Mouse (Mus musculus) intestine, embryonic 16.5 days (tissue): ENCODE results near the gene Kifc5b. TPM values are rescaled to one million over a fixed set of nuclear protein-coding genes. Genes with fewer than 3 reads are reported as not detected.

ENCODE experiments used
- ATAC-seq: fragments of 200-750 bp; cut with Nextera tagmentation; 2 replicates; pipeline ENCODE4 v1.8.0; 2017; ENCODE audit warnings: moderate TSS enrichment, moderate library complexity
- H3K27ac ChIP-seq: fragments of 300-500 bp; sonication (generic); 2 replicates; pipeline ENCODE4 v1.5.1; 2014; ENCODE audit warnings: mild to moderate bottlenecking, low read length
- H3K27me3 ChIP-seq: fragments of 300-500 bp; sonication (generic); replicated peaks from 2 replicates; pipeline ENCODE4 v1.6.1; 2014; ENCODE audit warnings: low read length, control low read depth, mixed read lengths; ENCODE audit not compliant: control insufficient read depth, insufficient read depth
- H3K36me3 ChIP-seq: fragments of 300-500 bp; sonication (generic); 2 replicates; pipeline ENCODE4 v1.6.1; 2014; ENCODE audit warnings: low read length, control low read depth; ENCODE audit not compliant: control insufficient read depth, insufficient read depth
- H3K4me1 ChIP-seq: fragments of 300-500 bp; sonication (generic); 2 replicates; pipeline ENCODE4 v1.6.1; 2014; ENCODE audit warnings: low read length, control low read depth, mixed read lengths; ENCODE audit not compliant: control insufficient read depth, insufficient read depth
- H3K4me2 ChIP-seq: fragments of 300-500 bp; sonication (generic); 2 replicates; pipeline ENCODE4 v1.6.1; 2014; ENCODE audit warnings: low read depth, low read length, control low read depth
- H3K4me3 ChIP-seq: fragments of 300-500 bp; sonication (generic); 2 replicates; pipeline ENCODE4 v1.5.1; 2014; ENCODE audit warnings: mild to moderate bottlenecking, low read length
- H3K9ac ChIP-seq: fragments of 300-500 bp; sonication (generic); 2 replicates; pipeline ENCODE4 v1.6.1; 2014; ENCODE audit warnings: low read depth, low read length
- H3K9me3 ChIP-seq: fragments of 300-500 bp; sonication (generic); 2 replicates; pipeline ENCODE4 v1.6.1; 2016; ENCODE audit warnings: low read length, control low read depth; ENCODE audit not compliant: control insufficient read depth
- WGBS: fragments of 180-500 bp; shearing (Covaris S2); extraction: QIAGEN DNeasy Blood & Tissue Kit; methylation state at CpG from one replicate; pipeline ENCODE4 v1.1.7; 2014; 5-methylcytosine and 5-hydroxymethylcytosine counted together
- polyA plus RNA-seq: library from polyadenylated mRNA; unstranded; fragments of >200 nt; fragmentation: Nextera tagmentation; extraction: Ambion mirVana; gene quantifications from 2 replicates; pipeline ENCODE4 v1.2.1, GENCODE M21; 2015

The Kifc5b gene
- polyA plus RNA-seq, 1 experiment from 2014 or later: 6.5 TPM

DNA sequence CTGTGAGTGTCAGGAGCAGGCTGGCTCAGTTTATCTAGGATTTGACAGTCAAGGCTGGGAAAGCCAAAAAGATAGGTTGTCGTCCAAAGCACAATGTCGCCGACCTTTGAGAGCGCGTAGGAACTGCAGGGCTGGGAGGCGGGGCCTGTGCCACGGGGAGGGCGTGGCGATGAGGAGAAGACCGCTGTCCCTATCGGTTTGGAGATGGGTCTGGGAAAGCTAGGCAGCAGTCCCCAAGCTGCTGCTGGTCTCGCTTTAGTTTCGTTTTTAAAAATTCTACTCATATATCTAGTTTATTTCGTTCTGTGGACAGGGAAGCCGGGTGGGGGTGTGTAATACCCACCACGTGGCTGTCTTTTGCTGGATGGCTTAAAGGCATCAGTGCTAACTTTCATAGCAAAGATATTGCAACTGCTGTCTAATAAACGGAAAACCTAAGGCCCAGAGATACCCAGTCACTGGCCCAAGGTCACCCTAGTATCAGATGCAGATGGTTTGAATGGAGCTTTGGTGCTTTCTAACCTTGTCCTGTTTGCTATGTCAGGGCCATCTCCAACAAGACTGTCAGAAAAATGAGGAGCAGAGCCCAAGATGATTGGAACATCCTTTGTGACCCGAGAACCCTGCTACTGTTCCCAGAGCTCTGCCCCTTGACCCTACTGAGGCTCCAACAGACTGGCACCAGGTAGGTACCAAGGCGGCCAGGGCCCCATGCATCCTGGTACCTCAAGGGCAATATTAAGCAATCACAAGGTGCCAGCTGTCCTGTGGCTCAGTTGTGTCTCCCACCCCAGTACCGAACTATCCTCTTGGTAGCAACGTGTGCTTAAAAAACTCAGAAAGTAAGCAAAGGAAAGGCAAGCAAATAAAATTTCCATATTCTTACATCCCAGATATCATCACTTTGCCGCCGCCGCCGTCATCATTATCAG lies 31.6 kb upstream of the Kifc5b start:
- Histone ChIP-seq H3K27ac (peak overlapping the region; percentile 48; the same call in 1 of the 2 replicates), H3K27me3 (no peaks in the 10 kb centered on the region), H3K36me3 (no peaks in the 10 kb centered on the region), H3K4me2 (peak overlapping the region; percentile 64), H3K9ac (peak overlapping the region; percentile 60), H3K4me1 (peaks cover 14% of the 10 kb centered on the region), H3K4me3 (peak overlapping the region; percentile 55), H3K9me3 (no peaks in the 10 kb centered on the region)
- ATAC-seq: peak; percentile 75
- WGBS: 19% methylated on average over 25 of the region's 25 CpGs

DNA sequence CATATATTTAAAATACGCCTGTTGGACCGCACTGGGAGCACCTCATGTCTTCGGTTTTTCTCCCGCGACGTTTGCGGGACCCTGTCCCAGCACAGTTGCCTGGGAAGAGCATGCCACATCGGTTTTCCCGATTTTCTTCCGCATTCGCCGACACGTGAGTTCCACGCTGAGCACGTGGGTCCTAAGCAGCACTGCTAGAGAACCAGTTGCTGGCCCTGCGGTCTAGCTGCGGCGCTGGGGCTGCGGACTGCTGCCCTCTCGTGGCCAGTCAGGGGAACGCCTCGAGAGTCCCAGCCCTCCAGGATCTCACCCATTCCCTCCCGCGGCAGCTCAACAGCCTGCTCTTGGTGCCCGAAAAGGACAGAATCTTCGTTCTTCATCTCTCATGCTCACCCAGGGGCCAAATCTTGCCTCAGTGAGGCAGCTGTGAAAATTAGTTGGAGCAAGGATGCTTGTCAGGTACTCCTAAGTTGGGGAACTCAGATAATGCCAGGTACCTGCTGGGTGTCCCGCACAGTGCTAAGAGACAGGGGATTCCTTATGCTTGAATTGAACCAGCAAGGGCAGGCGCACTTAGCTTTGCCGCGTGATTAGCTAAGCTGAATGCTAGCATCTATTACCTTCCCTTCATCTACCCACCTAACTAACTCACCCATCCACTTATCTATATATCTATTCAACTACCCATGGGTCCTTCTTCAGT lies 30.7 kb upstream of the Kifc5b start:
- Histone ChIP-seq H3K9ac (peak overlapping the region; percentile 60; the same call in 1 of the 2 replicates), H3K27ac (no peak overlapping the region), H3K36me3 (no peaks in the 10 kb centered on the region), H3K4me2 (peak overlapping the region; percentile 64), H3K4me1 (peaks cover 14% of the 10 kb centered on the region), H3K27me3 (no peaks in the 10 kb centered on the region), H3K4me3 (peak overlapping the region; percentile 55), H3K9me3 (no peaks in the 10 kb centered on the region)
- 7% methylated on average over 30 of the region's 30 CpGs for WGBS
- ATAC-seq: peak; percentile 87

DNA sequence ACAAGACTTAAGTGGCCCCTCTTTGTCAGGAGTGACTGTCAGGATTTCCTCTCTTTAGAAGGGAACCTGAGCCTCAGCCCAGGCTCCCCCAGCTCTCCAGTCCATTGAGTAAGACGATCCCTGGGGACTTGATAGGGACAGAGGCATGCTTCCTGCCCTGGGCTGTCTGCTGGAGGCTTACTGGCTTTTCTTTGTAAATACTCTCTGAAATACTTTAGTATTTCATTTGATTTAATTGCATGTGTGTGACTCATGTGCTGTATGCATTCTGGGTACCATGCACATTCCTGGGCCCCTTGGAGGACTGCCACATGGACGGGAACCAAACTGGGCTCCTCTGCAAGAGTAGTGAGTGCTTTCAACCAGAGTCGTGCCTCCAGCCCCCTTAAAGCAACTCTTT lies 29.0 kb upstream of the Kifc5b start:
- Histone ChIP-seq H3K9ac (no peak overlapping the region), H3K4me3 (no peak overlapping the region), H3K4me1 (peaks cover 14% of the 10 kb centered on the region), H3K4me2 (no peak overlapping the region), H3K27me3 (no peaks in the 10 kb centered on the region), H3K36me3 (no peaks in the 10 kb centered on the region), H3K9me3 (no peaks in the 10 kb centered on the region), H3K27ac (no peak overlapping the region)
- WGBS: 27% methylated on average over 3 of the region's 3 CpGs
- no peak for ATAC-seq

DNA sequence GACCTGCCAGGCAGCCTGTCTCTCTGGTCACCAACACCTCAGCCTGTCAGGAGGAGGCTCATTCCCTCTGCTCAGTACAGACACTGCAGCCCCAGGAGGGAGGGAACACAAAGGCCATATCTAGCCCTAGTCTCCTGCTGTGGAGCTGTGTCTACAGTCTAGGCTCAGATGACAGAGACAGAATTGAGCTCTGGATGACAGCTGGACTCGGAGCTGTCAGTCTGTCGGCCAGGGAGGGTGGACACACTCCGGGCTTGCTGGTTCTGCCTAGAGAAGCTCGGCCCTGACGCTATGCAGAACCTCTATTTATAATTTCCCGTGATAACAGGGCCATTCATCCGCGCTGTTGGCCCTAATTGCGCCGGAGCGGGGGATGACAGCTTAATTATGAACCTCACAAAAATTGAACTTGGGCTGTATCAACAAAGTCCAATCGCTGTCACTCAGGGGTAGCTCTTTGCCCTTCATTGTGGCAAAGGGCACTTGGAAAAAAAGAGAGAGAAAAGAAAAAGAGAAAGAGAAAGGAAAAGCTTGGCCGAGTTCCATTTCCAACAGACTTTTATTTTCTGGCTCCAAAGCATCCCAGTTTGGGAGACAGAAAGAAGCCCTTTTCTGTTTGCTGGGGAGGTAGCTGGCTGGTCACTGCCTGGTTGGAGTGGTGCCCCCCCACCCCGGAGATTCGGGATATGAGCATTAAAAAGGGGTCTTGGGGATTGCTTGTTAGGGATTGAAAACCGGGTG lies 24.1 kb upstream of the Kifc5b start:
- no peak overlapping the region for H3K27ac ChIP-seq
- no peak for ATAC-seq
- 45% methylated on average over 16 of the region's 16 CpGs for whole genome bisulfite sequencing

DNA sequence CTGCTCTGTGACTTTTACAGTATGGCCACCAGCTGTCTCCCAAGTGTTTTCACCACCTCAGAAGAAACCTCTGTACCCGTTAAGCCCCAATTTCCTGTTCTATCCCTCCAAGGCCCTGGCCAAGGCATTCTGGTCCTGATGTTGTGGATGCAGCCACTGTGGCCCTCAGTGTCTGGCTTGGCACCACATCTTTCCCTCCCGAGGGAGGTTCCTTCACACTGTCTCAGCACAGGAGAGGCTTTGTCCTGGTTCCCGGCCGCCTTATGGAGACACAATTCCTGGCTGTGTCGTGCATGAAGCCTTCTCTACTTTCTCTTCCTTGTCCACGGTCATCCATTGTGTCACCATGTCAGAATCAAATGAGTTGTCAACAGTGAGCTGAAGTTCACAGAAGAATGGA lies 23.4 kb upstream of the Kifc5b start:
- H3K27ac ChIP-seq: no peak overlapping the region
- no peak overlapping the region for H3K4me3 ChIP-seq
- no peak overlapping the region for H3K4me2 ChIP-seq
- no peak for ATAC-seq
- H3K27me3 ChIP-seq: no peaks in the 10 kb centered on the region
- 60% methylated on average over 6 of the region's 6 CpGs for WGBS
- no peak overlapping the region for H3K9ac ChIP-seq
- no peaks in the 10 kb centered on the region; the same call in 1 of the 2 replicates for H3K4me1 ChIP-seq
- H3K9me3 ChIP-seq: no peaks in the 10 kb centered on the region
- no peaks in the 10 kb centered on the region for H3K36me3 ChIP-seq

More for the DNA sequence above, 24.1 kb upstream of the Kifc5b start:
- H3K4me2 ChIP-seq: peak overlapping the region; percentile 33
- no peak overlapping the region; the same call in 1 of the 2 replicates for H3K4me3 ChIP-seq
- H3K27me3 ChIP-seq: no peaks in the 10 kb centered on the region
- no peak overlapping the region for H3K9ac ChIP-seq
- no peaks in the 10 kb centered on the region; the same call in 1 of the 2 replicates for H3K4me1 ChIP-seq
- no peaks in the 10 kb centered on the region for H3K9me3 ChIP-seq
- no peaks in the 10 kb centered on the region for H3K36me3 ChIP-seq

DNA sequence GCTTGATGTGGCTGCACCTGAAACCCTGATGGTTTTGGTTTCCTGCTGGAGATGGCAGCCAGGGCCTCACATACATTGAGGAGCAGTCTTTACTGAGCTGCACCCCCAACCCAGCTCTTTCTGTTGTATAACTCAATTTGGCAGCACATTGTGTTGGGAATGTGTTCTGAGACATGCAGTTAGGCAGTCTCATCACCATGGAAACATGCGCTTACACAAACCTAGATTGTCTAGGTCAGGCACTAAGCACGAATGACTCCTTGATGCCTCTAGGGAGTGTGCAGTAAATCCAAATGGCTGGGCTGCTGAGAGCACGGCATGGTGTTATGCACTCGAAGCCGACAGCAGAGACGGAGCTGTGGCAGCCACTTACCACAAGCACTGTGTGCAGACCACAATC lies 22.5 kb upstream of the Kifc5b start:
- no peaks in the 10 kb centered on the region; the same call in 1 of the 2 replicates for H3K4me1 ChIP-seq
- WGBS: 78% methylated on average over 6 of the region's 6 CpGs
- no peaks in the 10 kb centered on the region for H3K27me3 ChIP-seq
- no peak overlapping the region for H3K27ac ChIP-seq
- H3K4me3 ChIP-seq: no peak overlapping the region
- no peak overlapping the region for H3K4me2 ChIP-seq
- no peaks in the 10 kb centered on the region for H3K9me3 ChIP-seq
- no peaks in the 10 kb centered on the region for H3K36me3 ChIP-seq
- ATAC-seq: no peak
- H3K9ac ChIP-seq: no peak overlapping the region

DNA sequence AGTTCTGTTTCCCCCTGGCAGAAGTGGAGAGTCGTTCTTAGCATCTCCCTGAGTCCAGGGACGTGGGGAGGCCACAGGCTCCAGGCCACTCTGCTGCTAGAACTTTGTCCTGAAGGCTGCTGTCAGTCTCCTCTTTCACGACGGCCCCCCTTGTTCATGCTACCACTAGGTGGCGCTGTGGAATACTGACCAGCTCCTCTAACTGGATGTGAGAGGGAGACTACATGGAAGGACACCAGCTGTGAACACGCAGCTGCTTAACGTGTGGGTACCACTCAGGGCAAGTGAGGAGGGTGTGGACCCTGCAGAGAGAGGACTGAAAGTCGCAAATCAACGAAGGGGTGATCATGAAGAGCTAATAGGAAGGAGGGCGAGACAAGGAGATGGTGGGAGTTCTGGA lies 21.3 kb upstream of the Kifc5b start:
- H3K27me3 ChIP-seq: no peaks in the 10 kb centered on the region
- H3K9ac ChIP-seq: no peak overlapping the region
- 12% methylated on average over 10 of the region's 10 CpGs for WGBS
- no peaks in the 10 kb centered on the region; the same call in 1 of the 2 replicates for H3K4me1 ChIP-seq
- H3K27ac ChIP-seq: no peak overlapping the region
- H3K4me3 ChIP-seq: no peak overlapping the region
- no peaks in the 10 kb centered on the region for H3K9me3 ChIP-seq
- no peaks in the 10 kb centered on the region for H3K36me3 ChIP-seq
- ATAC-seq: no peak
- H3K4me2 ChIP-seq: no peak overlapping the region

- ATAC-seq: no peak
- Histone ChIP-seq H3K36me3 (no peaks in the 10 kb centered on the region), H3K4me2 (no peak overlapping the region), H3K9me3 (no peaks in the 10 kb centered on the region), H3K27ac (no peak overlapping the region), H3K4me3 (no peak overlapping the region), H3K27me3 (no peaks in the 10 kb centered on the region; the same call in 1 of the 2 replicates), H3K9ac (no peak overlapping the region), H3K4me1 (no peaks in the 10 kb centered on the region)
- WGBS: 83% methylated on average over 6 of the region's 6 CpGs
Observed at GRCm38 (mm10) chr17:26900916-26901315, 16.0 kb upstream of the Kifc5b start.

DNA sequence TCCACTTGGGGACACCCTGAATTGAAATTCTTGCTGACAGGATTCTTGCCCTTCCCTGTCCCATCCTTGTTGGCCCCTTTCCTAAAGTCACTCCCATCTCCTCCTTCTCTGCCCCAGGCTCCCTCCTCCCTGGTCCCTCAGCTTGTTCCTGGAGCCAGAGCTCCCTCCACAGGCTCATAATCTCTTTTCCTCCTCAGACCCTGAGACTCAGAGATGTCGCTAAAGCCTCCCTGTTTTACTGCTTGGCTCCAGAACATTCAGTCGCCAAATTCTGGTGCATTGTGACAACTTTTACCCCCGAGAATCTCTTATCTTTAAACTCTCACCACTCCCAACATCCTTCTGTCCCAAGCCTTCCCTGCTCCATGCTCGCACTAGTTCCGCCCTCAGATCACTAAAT lies 12.6 kb upstream of the Kifc5b start:
- WGBS: 55% methylated on average over 5 of the region's 5 CpGs
- H3K27me3 ChIP-seq: no peaks in the 10 kb centered on the region; the same call in 1 of the 2 replicates
- no peak overlapping the region for H3K9ac ChIP-seq
- H3K9me3 ChIP-seq: no peaks in the 10 kb centered on the region
- H3K4me1 ChIP-seq: no peaks in the 10 kb centered on the region
- no peak overlapping the region for H3K4me2 ChIP-seq
- ATAC-seq: no peak
- no peaks in the 10 kb centered on the region for H3K36me3 ChIP-seq
- H3K27ac ChIP-seq: no peak overlapping the region
- H3K4me3 ChIP-seq: no peak overlapping the region
